Mouse (Mus musculus): Measurements from ENCODE around the gene Rbfox3. TPM values are rescaled to one million over a fixed set of nuclear protein-coding genes. Genes with fewer than 3 reads are reported as not detected.

Rbfox3 gene
- polyA plus RNA-seq, 1 experiment from 2014 or later = 1.2 TPM

GRCm38 (mm10) chr11:118475496-118476083, 435.8 kb downstream of the Rbfox3 start:
- H3K9ac ChIP-seq (ENCODE audit: low read depth, low read length) = no peak overlapping the region
- peak overlapping the region; percentile 93 for H3K4me2 ChIP-seq (replicated peaks; ENCODE audit: low read depth)
- H3K9me3 ChIP-seq (ENCODE audit: control insufficient read depth) = no peaks in the 10 kb centered on the region
- peak overlapping the region; percentile 85 for H3K27ac ChIP-seq (ENCODE audit: low read depth, low read length)
- WGBS = 48% methylated on average over 7 of the region's 7 CpGs
- no peaks in the 10 kb centered on the region for H3K27me3 ChIP-seq (replicated peaks; ENCODE audit: control insufficient read depth, insufficient read depth, low read length)
- H3K4me3 ChIP-seq (ENCODE audit: low read depth, low read length) = peak overlapping the region; percentile 68
- TF ChIP-seq CTCF (IDR thresholded peaks at IDR 0.05; ENCODE audit: low read depth) = no peak
- peaks cover 6% of the 10 kb centered on the region; the same call in 1 of the 2 replicates for H3K4me1 ChIP-seq (replicated peaks; ENCODE audit: control insufficient read depth, insufficient read depth, low read length)
- peak; percentile 63 for ATAC-seq
- H3K36me3 ChIP-seq (ENCODE audit: control insufficient read depth, insufficient read depth) = peaks cover 10% of the 10 kb centered on the region; the same call in 1 of the 2 replicates

DNA sequence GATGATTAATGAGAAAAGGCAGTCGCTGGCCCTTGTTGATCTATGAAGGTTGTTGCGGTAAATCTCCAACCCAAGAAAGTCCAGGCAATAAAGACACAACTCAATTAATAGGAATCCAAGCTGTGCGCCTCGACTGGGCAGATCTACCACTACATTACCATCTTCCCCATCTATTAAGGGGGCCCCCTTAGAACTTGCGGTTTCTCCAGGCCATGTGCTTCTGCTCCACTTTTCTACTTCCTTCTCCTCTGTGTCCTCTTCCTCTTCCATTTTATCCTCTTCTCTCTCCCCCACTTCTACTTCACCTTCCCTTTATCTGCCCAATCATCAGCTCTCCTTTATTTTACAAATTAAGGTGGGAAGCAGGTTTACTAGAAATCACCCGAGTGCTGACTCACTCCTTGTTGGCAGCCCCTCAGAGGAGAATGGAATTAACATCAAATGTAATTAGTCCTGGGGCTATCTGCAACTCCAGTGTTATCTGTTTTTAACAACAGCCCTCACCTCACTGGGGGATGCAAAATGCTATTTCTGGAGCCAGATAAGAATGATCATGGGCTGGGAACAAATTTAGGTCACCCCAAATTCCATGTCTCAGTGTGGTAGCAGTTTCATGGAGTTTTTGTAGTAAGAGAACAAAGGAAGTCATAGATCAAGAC, 437.4 kb downstream of the Rbfox3 start:
- no peaks in the 10 kb centered on the region for H3K27me3 ChIP-seq (replicated peaks; ENCODE audit: control insufficient read depth, insufficient read depth, low read length)
- TF ChIP-seq CTCF (IDR thresholded peaks at IDR 0.05; ENCODE audit: low read depth) = no peak
- H3K4me3 ChIP-seq (ENCODE audit: low read depth, low read length) = no peak overlapping the region
- no peaks in the 10 kb centered on the region for H3K9me3 ChIP-seq (ENCODE audit: control insufficient read depth)
- H3K9ac ChIP-seq (ENCODE audit: low read depth, low read length) = no peak overlapping the region
- WGBS = 55% methylated on average over 6 of the region's 6 CpGs
- peaks cover 6% of the 10 kb centered on the region; the same call in 1 of the 2 replicates for H3K4me1 ChIP-seq (replicated peaks; ENCODE audit: control insufficient read depth, insufficient read depth, low read length)
- H3K27ac ChIP-seq (ENCODE audit: low read depth, low read length) = no peak overlapping the region
- no peak overlapping the region for H3K4me2 ChIP-seq (replicated peaks; ENCODE audit: low read depth)
- no peak for ATAC-seq
- 0 out of 2 replicates have a peak, but pooled peaks cover under 1% of the 10 kb centered on the region for H3K36me3 ChIP-seq (ENCODE audit: control insufficient read depth, insufficient read depth)

DNA sequence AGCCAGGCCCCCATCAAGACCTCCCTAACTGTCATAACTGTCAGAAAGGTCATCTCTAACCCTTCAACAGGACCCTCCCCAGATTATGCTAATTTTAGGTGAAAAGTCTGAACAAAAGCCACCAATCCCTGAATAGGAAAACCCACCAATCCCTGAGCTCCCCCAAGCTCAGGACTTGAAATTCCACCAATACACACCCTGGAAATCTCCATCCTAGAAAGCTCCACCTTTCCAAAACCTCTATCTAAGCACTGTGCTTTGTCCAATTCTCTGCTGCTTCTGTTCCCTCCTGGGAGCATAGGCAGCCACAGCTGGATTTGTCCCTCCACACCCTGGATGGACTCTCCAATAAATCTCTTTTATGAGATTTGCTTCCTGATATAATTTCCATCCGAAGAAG, 438.2 kb downstream of the Rbfox3 start:
- no peak overlapping the region for H3K27ac ChIP-seq (ENCODE audit: low read depth, low read length)
- no peak for ATAC-seq

DNA sequence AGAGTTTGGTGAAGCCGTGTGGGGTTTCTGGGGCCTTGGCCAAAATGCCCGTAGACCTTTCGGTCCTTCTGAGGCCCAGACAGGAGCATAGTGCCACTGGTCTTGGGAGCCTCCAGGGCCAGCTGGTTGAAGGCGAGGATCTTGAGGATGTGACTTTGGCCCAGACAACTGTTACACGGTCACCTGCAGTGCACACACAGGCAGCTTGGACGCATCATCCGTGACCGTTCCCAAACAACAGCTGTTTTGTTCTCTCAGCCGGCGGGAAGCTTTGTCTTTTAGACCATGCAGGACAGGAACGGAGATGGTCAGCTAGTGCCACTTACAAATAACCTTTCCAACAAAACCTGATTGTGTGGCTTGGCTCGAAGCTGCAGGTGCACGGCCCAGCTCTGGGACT, 439.7 kb downstream of the Rbfox3 start:
- Histone ChIP-seq H3K9me3 (ENCODE audit: control insufficient read depth) (no peaks in the 10 kb centered on the region), H3K27ac (ENCODE audit: low read depth, low read length) (peak overlapping the region; percentile 96; the same call in 1 of the 2 replicates), H3K36me3 (ENCODE audit: control insufficient read depth, insufficient read depth) (no peaks in the 10 kb centered on the region), H3K27me3 (replicated peaks; ENCODE audit: control insufficient read depth, insufficient read depth, low read length) (no peaks in the 10 kb centered on the region), H3K4me2 (replicated peaks; ENCODE audit: low read depth) (peak overlapping the region; percentile 35; the same call in 1 of the 2 replicates), H3K4me3 (ENCODE audit: low read depth, low read length) (no peak overlapping the region), H3K9ac (ENCODE audit: low read depth, low read length) (no peak overlapping the region), H3K4me1 (replicated peaks; ENCODE audit: control insufficient read depth, insufficient read depth, low read length) (peaks cover 6% of the 10 kb centered on the region; the same call in 1 of the 2 replicates)
- WGBS = 57% methylated on average over 13 of the region's 13 CpGs
- ATAC-seq = no peak
- TF ChIP-seq CTCF (IDR thresholded peaks at IDR 0.05; ENCODE audit: low read depth) = no peak

More for the DNA sequence above, 438.2 kb downstream of the Rbfox3 start:
- H3K9ac ChIP-seq (ENCODE audit: low read depth, low read length) = no peak overlapping the region
- H3K4me2 ChIP-seq (replicated peaks; ENCODE audit: low read depth) = no peak overlapping the region
- no peaks in the 10 kb centered on the region for H3K27me3 ChIP-seq (replicated peaks; ENCODE audit: control insufficient read depth, insufficient read depth, low read length)
- H3K9me3 ChIP-seq (ENCODE audit: control insufficient read depth) = no peaks in the 10 kb centered on the region
- peaks cover 6% of the 10 kb centered on the region; the same call in 1 of the 2 replicates for H3K4me1 ChIP-seq (replicated peaks; ENCODE audit: control insufficient read depth, insufficient read depth, low read length)
- no peaks in the 10 kb centered on the region for H3K36me3 ChIP-seq (ENCODE audit: control insufficient read depth, insufficient read depth)
- 30% methylated on average over 1 of the region's 1 CpGs for WGBS
- no peak for TF ChIP-seq CTCF (IDR thresholded peaks at IDR 0.05; ENCODE audit: low read depth)
- no peak overlapping the region for H3K4me3 ChIP-seq (ENCODE audit: low read depth, low read length)

GRCm38 (mm10) chr11:118470234-118470966, 441.0 kb downstream of the Rbfox3 start:
- Histone ChIP-seq H3K36me3 (ENCODE audit: control insufficient read depth, insufficient read depth) (no peaks in the 10 kb centered on the region), H3K9me3 (ENCODE audit: control insufficient read depth) (no peaks in the 10 kb centered on the region), H3K4me2 (replicated peaks; ENCODE audit: low read depth) (peak overlapping the region; percentile 58), H3K4me3 (ENCODE audit: low read depth, low read length) (no peak overlapping the region), H3K27me3 (replicated peaks; ENCODE audit: control insufficient read depth, insufficient read depth, low read length) (no peaks in the 10 kb centered on the region), H3K4me1 (replicated peaks; ENCODE audit: control insufficient read depth, insufficient read depth, low read length) (peaks cover 6% of the 10 kb centered on the region; the same call in 1 of the 2 replicates), H3K9ac (ENCODE audit: low read depth, low read length) (peak overlapping the region; percentile 43; the same call in 1 of the 2 replicates), H3K27ac (ENCODE audit: low read depth, low read length) (peak overlapping the region; percentile 96)
- TF ChIP-seq CTCF (IDR thresholded peaks at IDR 0.05; ENCODE audit: low read depth) = no peak
- WGBS = 4% methylated on average over 12 of the region's 12 CpGs
- ATAC-seq = peak; percentile 80

Measured in intestine, postnatal 0 days (tissue).